Mouse (Mus musculus) retina, embryonic 14.5 days (tissue): ENCODE measurements around the gene Cbx1.
A peak's percentile ranks its signal among the peaks of the same experiment; 100 is the strongest.

ENCODE experiments used
- DNase-seq: peaks from one replicate; pipeline ENCODE4 v3.0.0-alpha.2; 2015; ENCODE audit warnings: low spot score

Cbx1 gene

DNA sequence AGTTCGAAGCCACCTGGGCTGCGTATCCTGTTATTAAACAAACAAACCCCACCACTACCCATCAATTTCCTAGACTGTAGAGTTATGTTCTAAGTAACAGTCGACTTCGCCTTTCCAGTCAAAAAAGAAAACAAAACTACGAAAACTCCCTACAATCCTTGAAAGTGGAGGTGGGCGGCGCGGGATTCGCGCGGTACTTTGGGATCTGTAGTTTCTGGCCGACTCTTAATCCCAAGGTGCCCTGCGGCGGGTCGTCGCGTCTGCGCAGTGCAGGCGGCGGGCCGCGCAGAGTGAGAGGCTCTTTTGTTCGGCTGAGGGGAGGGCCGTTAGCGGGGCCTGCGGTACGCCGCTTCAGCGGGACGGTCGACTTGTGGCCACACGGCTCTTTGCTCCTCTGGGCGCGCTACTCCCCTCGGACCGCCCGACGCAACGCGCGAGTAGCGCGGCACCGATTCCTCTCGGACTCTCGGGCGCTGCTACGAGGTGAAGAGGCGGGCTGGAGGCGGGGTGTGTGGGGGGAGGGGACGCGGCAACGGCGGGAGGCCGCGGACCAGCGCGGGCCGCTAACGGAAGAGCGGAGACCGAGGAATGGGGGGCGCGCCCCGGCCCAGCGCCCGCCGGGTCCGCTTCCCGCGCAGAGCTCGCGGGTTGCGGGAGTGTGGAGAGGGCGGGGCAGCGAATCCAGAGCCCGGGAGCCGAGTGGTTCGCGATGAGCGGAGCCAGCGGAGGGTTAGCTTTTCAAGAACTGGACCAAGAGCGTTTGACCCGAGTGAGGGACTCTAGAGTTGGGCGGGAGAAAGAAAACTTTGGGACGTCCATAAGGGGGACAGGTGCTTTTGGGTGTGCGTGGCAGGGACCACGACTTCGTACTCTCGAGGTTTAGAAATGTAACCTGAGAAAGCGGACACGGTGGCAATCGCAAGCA lies at the start of gene Cbx1:
TSS of gene Cbx1 (plus strand) at position 257 of the 925 bp plus-strand sequence.
- peak; percentile 94 for DNase-seq

DNA sequence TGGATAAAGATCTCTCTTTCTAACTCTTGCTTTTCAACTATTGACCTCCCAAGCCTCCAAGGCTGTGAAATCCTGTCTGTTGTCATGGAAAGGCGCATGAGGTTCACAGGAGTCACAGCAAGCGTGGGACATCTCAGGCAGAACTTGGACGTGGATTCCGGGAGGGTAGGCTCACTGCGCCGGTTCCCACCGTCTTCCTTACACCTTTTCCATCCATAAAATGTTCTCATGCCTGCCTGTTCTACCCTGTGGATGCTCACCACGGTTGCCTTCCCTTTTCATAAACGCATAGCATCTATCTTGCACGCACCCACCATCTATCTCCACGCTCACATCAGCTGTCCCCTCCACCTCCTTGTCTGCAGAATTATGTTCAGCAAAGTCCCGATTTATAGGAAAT lies 48.1 kb upstream of the Cbx1 start:
- no peak for DNase-seq

DNA sequence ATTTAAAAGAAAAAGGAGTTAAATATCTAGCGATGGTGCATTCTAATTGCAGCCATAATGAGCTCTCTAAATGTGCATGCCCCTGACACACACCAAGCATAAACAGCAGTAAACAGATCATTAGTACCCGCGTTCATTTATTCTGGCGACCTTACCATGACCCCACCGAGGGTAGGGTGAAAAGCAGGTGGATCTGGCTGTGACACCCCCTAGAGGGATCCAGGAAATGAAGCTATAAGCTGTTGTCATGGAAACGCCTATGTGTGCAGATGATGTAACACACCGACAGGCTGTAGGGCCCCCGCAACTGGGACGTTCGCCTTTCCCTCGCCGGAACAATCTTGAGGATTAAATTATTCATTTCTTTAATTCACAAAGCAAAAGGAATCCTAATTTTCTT lies 46.9 kb upstream of the Cbx1 start:
- DNase-seq = peak; percentile 69

DNA sequence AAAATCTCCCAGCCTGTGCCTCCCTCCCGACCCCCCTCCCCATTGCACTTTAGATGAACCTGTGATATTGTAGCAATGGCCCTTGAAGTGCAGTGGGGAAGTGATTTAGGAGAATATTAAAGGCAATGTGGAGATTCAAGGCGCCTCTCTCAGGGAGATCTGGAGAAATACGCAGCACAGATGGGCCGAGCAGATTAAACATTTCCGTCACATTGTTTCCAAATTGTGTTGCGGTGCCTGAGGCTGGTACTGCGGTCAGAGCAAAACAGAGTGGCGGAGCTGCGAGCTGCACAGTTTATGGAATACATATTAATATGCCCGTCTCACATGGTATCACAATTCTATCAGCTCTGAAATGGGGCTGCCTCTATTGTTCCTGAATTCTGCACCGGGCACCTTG lies 45.9 kb upstream of the Cbx1 start:
- DNase-seq = no peak

DNA sequence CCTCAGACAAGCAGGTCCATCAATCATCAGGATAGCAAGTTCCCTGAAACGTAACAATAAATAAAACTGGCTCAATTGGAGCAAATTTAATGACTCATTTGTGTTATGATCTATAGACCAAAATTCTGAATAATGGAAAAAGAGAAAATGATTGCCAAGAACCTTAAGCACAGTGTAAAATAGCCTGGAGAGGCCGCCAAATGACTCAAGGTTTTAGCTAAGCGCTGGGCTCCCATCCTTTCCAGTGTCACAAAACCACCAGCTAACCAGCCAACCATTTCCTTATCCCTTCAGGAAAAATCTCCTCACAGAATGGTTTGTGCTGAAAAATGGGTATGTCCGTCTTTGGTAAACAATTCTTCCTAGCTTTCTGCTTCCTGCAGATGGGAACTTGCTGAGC lies 45.0 kb upstream of the Cbx1 start:
- DNase-seq = no peak

DNA sequence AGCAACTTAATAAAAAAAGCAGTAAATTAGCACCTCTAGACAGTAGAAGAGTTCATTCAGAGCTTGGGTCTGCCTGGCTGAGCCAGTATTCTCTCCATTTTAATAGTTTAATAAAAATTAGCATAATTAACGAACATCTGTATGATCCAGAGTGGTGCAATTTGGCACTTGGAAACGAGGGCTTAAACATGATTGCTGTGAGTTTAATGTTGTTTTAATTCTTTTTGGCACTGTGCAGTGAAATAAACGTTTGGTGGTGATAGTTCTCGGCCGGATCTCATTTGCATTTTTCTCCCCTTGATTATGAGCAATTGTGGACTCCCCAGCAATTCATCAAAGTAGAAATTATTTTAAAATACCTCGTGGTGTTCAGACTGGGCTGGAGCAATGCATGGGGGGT lies 42.3 kb upstream of the Cbx1 start:
- no peak for DNase-seq

DNA sequence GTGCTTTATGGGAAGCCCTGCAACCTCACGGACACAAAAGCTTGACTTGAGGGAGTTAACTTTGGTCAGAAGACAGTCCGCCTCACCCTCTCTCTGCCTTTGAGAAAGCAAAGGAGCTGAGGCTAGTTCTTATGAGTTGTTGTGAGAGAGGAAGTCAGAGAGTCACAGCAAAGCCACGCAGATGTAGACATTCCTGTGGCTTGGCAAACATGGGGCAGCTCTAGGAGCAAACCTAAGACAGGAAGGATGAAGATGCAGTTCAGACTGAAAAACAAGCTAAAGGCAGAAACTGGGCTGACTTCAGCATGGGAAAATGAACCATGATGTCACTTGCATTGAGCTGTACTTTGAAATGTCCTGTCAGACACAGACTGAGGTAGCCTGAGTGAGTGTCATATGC lies 41.4 kb upstream of the Cbx1 start:
- no peak for DNase-seq

DNA sequence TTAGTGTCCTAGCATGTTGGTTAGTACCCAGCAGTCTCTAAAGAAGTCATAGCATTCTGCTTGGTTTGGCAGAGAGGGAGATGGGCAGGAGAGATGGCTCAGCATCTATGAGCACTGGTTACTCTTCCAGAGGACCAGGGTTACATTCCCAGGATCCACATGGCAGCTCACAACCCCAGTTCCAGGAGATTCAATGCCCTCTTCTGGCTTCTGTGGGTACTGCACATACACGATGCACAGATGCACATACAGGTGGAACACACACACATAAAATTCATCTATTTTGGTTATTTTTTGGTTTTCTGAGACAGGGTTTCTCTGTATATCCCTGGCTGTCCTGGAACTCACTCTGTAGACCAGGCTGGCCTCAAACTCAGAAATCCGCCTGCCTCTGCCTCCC lies 33.6 kb upstream of the Cbx1 start:
- no peak for DNase-seq

DNA sequence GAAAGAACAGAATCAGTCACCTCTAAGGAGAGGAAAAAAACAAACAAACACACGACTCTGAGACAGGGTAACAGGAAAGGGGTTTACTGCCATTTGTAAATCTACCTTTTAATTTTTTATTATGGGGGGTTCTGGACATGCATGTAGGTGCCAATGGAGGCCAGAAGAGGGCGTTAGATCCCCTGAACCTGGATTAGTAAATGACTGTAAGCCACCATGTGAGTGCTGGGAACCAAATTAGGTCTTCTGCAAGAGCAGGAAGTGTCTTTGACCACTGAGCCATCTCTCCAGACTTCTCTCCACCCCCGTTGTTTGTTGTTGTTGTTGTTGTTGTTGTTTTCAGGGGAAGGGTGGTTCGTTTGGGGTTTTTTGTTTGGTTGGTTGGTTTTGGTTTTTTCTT lies 31.5 kb upstream of the Cbx1 start:
- DNase-seq = no peak

DNA sequence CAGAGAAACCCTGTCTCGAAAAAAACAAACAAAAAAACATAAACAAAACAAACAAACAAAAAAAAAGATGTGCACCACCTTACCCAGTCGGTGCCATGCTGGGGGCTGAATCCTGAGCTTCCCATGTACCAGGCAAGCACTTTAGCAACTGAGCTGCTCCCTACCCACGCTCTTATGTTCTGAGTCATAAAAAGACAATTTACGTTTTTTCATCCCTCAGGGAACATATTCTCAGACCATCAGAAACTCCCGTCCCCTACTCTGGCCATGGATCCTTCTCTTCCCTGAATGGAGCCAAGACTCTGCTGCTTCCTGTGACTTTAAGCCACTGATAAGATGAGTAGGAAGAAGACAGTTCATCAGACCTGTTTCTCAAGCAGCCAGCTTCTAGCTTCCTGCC lies 30.5 kb upstream of the Cbx1 start:
- DNase-seq = no peak

DNA sequence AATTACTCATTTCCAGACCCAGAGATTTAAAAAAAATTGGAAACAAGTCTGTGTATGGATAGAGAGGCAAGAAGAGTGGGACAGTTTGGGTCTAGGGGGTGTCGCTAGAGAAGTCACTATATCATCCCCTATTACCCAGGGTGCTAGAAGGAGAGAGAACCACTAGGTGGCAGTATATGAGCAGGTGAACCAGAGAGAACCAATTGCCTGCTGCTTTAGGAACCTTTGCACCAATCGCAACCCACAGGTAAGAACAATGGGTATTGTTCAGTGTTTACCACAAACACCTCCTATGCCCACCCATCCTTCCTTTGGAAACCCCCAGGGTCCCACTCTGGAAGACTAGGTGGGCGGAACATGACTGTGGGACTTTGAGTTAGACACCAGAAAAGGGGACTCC lies 28.9 kb upstream of the Cbx1 start:
- DNase-seq = peak; percentile 82

DNA sequence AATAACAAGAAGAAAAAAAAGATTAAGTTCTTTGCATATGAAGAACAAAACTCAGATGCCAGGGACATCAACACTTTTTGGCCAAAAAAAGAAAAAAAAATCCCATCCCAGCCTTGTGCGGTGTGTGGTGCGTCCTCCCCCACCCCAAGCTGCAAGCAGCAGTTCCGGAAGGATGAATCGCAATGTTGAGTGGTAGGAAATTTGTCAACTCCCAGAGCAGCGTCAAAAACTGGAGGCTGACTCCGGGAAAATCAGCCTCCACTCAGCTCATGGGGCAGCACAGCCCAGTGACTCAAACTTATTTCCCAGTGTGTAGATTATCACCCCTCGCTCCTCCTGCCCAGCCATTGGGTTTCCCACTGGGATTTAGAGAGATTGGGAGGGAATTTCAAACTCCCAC lies 26.9 kb upstream of the Cbx1 start:
- DNase-seq = no peak

DNA sequence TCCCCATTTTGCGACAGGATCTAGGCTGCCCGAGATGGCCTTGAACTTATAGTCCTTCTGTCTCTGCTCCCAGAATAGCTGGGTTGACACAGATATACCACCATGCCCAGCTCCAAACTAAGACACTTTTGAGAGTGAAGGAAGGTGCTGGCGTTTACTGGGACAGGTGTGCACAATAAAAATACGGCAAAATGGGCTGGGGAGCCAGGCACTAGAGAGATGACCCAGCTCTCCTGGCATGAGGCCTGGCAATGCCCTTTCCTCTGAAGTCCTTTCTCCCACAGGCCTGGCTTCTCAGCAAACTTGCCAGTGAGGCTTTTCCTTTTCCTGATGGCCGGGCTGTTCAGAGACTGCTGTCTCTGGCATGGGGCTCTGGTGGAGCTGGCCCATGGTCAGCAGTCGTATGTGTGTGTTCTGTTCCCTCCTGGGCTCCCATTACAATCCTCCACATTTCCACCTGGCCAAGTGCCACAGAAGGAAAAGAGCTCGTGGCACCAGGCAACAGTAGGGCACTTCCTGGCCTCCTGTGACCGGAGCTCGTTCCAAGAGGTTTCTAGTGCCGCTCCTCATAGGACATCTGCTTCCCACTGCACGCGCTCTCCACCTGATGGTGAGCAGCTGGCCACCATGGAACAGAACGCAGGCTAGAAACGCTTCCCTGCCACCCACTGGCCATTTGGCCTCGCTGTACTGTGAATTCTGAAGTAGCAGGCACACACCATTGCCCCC lies 26.0 kb upstream of the Cbx1 start:
- no peak for DNase-seq

DNA sequence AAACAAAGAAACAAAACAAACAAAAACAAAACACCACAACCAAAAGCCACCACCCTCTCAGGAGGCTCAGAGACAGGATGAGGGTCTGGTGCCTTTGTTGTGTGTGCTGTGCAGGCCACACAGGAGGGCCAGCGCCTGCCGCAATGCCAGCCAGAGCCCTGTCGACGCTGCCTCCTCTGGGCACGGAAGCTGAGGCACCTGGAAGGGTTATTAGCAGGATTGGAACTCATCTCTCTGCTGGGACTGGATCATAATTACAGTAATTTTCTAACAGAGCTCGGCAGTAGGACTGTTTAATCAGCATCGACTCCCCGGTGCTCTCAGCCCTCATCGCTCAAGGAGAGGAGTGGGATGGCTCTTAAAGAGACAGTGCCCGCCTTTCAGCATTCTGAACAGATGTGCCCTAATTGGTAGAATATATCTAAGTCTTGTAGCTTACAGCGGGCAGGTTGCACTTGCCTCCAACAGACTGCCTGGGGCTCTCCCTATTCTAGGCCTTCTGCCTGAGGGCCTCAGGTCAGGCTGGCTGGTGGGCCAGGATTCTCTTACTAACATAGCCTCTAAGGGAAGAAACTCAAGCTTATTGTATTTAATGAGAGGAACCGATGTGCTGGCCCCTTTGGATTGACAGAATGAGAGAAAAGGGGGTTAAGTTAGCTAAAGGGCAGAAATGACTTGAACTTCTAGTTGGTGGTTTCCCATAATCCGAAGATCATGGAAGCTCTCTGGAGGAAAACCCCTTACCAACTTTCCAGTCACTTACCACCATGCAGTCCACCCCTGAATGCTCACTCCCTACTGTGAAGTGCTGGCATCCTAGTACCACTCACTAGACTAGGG lies 24.2 kb upstream of the Cbx1 start:
- DNase-seq = no peak

DNA sequence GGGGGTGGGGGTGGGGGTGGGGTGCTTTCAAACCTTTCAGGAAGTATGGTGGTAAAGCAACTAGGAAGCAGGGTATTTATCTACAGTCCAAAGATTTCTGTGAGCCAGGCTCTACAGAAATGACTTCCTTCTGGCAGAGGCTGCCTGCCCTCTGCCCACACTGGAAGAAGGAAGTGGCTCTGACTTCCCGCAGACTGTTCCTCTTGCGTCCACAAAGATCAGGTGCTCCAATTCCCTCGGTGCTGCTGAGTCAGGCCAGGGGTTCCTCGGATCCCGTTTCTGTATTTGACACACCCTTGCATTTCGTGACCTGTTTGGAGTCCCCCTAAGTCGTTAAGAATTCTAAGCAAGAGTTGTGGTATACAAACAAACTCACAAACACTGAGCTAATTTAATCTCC lies 23.3 kb upstream of the Cbx1 start:
- no peak for DNase-seq

DNA sequence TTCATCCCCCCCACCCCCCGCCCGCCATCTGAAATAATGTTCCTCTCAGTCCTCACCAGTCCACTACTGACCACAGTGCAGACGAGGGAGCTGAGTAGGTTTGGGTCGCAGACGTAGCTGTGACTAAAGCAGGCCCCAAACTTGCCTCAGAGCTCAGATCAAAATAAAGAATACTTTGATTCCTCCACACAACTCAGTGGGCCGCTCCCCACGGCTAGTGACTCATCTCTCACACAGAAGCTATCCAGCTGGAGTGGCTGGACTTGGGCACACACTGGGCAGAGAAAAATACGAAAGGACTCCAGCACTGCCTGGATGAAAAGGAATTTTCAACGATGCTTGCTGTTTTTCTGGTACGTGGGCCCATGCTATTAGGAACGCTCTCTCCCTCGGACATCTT lies 22.4 kb upstream of the Cbx1 start:
- DNase-seq = no peak

DNA sequence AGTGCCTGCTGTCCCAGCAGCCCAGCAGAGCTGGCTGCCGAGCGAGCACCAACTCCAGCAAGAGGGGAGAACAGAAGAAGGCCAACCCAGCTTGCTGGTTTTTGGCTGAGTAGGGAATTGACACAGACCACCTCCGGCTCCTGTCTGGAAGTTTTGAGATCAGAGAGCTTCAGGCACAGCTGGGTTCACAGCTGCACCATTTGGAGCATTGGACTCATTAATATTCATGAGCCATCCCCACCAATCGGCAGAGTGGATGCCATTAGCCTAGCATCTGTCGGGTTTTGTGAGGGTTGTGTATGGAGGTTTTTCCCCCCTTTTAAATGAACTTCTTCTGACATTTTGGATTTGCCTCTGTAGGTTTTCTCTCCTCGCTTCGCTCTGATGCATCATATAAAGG lies 21.8 kb upstream of the Cbx1 start:
- peak; percentile 37 for DNase-seq

DNA sequence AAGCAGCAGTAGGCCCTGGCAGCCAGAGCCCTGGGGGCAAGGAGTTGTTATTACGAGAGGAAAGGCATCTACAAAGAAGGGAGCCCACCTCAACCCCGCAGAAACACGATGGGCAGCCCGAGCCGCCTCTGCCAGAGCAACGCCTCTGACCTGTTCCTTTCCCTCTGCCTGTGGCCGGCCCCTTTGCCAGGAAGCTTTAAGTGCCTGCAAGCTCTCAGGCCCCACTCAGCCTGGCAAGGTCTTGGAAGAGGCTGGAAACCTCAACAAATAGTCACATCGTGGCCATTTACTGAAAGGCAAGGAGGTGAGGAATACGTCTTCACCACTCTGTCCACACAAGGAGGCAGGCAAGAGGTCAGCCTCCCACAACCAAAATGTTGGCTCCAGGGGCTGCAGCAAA lies 20.7 kb upstream of the Cbx1 start:
- DNase-seq = no peak

DNA sequence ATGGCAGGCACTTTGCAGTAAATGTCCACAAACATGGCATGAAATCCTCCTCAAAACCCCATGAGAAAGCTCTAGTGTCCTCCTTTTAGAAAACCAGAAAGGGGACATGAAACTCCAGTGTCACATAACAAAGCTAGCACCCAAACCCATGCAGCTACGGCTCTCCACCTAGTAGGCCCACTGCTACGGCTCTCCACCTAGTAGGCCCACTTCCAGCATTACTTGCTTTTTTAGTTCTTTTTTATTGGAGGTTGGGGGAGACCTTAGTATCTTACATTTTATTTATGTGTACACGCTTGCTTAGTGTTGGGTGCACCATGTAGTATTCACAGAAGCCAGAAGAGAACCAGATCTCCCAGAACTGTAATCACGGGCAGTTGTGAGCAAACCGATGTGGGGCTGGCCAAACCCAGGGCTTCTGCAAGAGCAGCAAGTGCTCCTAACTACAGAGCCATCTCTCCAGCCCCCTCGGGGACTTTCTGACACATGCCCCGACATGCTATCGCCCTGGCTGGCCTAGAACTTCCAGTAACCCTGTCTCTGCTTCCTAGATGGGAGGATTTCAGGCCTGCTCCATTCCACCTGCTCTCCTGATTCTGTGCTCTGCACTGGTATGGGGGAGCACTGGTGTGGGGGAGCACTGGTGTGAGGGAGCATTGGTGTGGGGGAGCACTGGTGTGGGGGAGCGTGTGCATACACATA lies 17.5 kb upstream of the Cbx1 start:
- no peak for DNase-seq

DNA sequence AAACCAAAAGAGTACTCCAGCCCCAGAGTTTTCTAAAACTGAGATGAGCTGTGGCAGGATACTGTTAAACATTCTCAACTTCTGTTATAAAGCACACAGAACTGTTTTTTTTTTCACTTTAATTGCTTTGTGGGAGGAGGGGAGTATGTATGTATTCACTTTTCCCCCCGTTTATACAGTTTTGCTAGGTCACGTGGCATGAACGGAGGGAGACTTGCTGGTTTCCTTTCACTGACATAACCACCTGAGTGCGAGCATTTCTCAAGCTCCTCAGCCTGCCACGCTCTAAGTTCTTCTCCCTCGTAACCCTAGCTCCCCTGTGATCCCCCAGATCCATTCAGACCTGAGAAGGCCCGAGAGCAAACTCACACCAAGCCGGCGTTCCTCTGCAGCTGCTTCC lies 16.5 kb upstream of the Cbx1 start:
- DNase-seq = no peak

DNA sequence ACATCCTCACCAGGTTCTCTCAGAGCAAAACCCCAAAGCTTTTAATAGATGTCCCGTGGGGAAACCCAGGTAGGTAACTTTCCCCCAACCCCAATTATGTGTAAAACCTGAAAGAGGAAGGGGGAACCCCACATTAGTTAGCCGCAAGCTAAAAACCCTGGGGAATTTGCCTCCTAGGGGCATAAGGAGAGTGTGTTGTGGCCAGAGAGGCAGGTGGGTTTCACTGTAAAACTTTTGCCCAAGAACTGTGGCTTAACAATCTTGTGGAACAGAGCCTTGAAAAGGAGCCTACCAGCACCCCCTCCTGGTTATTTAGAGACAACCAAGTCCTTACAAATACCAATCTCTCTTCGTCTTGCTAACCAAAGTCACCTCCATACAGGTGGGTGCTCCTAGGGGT lies 14.4 kb upstream of the Cbx1 start:
- DNase-seq = no peak

DNA sequence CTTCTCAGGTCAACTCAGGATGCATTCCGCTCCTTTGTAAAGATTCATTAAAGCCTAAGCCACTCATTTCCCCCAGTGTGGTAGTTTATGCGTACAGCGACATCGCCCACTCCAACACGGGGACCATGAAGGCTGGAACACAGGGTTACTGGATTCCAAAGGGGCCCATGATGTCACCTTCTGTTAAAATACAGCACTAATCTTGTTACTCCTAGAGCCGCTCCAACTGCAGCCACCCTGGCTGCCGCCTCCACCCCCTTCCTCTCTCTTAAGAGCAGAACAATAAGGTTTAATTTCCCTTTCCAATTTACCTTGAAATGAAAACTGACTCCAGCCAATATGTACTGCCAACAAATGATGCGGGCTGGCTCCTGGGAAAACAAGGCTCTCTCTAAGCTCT lies 13.9 kb upstream of the Cbx1 start:
- DNase-seq = no peak
